Mouse (Mus musculus): ENCODE measurements around the gene Calhm4.
"Not testable (repeated sequence)": the region's sequence is repeated elsewhere in the genome, so short reads cannot be mapped to it uniquely, and the experiment has no call there.

The Calhm4 gene

DNA sequence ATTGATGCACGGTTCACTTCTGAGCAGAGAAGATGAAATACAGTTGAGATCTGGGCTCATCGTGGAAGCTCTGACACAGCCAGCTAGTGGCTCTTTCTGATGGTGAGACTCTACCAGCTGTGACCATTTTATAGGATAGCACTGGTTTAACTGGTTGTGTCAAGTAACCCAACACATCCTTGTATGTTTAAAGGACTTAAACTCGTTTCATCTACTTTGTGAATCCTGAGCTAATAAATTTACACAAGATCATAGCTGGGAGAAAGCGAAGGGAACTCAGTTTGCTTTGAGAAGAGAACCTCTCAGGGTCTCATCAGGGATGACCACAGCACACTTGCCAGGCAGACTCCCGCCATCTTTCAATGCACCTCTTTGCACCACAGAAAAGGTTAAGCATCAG, at the start of gene Calhm4:
Gene Calhm4 (minus strand): TSS at position 101 of the 400 bp plus-strand sequence.
- no peak for DNase-seq (ENCODE audit: low read depth)

GRCm38 (mm10) chr10:34091888-34092287, 47.8 kb upstream of the Calhm4 start:
- no peak for DNase-seq (ENCODE audit: low read depth)

GRCm38 (mm10) chr10:34090481-34090880, 46.4 kb upstream of the Calhm4 start:
- DNase-seq (ENCODE audit: low read depth): no peak

- no peak for DNase-seq (ENCODE audit: low read depth)
Measured at GRCm38 (mm10) chr10:34089517-34089916, 45.4 kb upstream of the Calhm4 start.

GRCm38 (mm10) chr10:34088515-34088914, 44.4 kb upstream of the Calhm4 start:
- DNase-seq (ENCODE audit: low read depth): no peak

DNA sequence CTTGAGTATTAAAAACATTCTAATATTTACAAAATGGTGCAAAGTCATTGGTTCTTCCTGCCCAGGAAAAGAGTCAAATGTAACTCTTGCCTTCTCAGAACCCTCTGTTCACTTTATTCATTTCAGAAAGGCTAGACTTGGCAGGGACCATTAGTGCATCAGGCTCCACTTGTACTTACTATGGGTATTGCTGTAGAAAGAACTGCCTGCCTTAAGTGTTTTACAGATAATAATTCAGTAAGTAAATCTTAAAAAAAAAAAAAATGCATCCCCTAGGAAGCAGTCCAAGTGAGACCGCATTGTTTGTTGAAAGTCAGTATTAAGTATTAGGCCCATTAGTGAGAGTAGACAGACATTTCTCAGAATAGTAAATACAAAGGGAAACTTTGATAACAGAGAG, 42.4 kb upstream of the Calhm4 start:
- DNase-seq (ENCODE audit: low read depth): no peak

- no peak for DNase-seq (ENCODE audit: low read depth)
Measured at GRCm38 (mm10) chr10:34074522-34075200, 30.6 kb upstream of the Calhm4 start.

- DNase-seq (ENCODE audit: low read depth): no peak
Measured at GRCm38 (mm10) chr10:34071650-34072049, 27.5 kb upstream of the Calhm4 start.

DNA sequence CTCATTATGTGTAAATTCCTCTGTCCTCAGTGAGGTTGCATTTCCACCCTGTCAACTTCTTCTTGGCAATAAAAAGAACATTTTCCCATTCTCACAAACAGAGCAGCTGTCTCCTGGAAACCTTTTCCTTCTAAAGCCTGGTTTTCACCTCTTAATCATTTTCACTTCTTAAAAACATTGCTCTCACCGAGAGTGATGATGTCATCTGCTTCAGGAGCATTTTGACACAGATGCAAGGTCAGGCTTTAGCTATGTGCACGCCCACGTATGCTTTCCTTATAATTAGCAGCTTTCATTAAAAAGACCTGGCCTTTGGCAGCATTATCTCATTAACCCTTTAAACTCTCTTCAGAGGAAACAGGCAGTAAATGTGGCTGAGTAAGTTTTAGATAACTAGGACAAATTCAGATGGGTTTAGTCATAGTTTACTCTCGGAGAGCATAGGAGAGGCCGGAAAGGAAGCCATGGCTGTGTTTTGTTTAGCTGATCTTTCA, 26.9 kb upstream of the Calhm4 start:
- DNase-seq (ENCODE audit: low read depth): no peak

DNA sequence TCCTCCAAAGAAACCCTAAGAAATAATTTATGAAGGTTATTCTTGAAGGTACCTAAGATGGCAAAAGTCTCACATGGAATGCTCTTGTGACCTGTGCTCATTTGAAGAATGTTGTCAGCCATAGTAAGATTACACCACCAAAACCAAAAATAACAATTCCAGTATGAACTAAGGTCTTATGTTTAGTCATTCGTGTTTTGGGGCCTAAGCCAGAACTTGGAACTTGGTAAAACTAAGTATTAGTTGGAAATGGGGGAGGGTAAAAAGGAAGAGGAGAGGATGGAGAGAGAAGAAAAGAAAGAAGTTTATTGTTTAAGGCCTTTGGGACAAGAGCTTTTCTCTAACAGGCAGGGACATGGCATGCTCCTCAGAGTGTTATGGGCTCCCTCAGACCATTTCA, 25.5 kb upstream of the Calhm4 start:
- no peak for DNase-seq (ENCODE audit: low read depth)

DNA sequence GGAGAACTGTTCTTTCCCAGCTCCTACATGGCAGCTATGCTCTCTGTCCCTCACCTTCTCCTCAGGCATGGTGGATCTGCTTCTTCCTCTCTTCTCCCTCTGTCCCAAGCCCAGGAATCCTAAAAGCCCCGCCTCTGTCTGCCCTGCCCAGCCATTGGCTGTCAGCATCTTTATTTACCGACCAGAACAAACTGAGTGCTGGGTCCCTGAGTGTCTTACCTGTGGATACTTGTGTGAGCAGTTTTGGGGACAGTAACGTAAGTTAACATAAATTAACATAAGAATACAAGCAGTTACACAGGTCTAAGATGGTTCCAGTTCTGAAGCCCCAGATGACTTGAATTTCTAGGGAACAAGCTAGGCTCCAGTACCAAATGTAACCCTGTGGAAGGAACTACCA, 22.5 kb upstream of the Calhm4 start:
- DNase-seq (ENCODE audit: low read depth): no peak

DNA sequence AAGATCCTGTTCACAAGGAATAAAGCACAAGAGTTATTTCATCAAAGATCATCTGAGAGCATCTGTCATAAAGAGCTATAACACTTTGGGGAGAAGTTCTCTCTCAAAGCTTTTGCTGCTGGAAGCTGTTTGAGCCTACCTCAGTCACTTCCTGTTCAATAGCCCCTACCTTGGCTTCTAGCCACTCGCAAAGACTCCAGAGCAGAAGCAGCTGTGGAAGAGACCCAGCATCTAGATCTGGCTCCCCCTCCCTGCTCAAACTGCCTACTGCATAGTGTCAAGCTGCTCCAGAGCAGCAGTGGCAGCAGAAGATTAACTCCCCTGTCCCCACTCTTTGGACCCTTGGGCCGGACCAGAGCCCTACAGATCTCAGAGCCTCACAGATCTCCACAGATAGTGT, 9.9 kb upstream of the Calhm4 start:
- DNase-seq (ENCODE audit: low read depth): no peak

GRCm38 (mm10) chr10:34037401-34037800, 6.7 kb downstream of the Calhm4 start, which contains the start of gene Trappc3l:
Gene Trappc3l (plus strand): TSS chr10:34037597.
- no peak for DNase-seq (ENCODE audit: low read depth)

GRCm38 (mm10) chr10:34036587-34036986, 7.5 kb downstream of the Calhm4 start:
- DNase-seq (ENCODE audit: low read depth): no peak

DNA sequence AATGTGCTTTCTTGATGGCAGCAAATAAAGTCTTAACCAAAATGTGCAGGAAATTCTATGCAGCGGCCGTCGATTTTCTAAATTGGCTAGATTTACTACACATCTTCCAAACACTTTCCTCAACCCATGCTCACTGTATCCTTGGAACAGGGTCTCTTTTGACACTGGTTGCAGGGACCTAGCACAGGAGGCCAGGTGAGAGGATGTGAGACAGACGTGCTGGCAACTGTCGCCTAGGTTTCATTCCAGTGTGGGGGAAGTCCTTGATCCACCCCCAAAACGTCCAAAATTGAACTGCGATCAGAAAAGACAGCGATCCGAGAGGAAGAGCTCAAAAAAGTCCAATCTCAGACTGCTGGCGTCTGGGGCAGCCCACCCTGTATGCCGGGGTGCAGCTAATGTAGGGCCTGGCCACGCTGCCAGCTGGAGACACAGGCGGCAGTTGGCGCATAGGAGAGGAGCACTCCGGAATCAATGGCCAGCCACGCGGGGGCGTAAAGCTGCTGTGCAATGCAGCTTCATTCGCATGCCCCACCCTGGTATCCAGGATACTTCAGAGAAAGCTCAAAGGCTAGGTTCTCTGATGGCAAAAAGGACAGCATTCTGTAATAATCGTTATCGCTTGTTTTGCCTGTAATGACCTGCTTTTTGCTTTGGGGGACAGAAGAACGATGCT, 10.3 kb downstream of the Calhm4 start:
- DNase-seq (ENCODE audit: low read depth): peak; percentile 51

GRCm38 (mm10) chr10:34030322-34030721, 13.8 kb downstream of the Calhm4 start:
- no peak for DNase-seq (ENCODE audit: low read depth)

- DNase-seq (ENCODE audit: low read depth): peak; percentile 84
Measured at GRCm38 (mm10) chr10:34019302-34020075, 24.6 kb downstream of the Calhm4 start, which contains the start of gene Rwdd1. Gene Rwdd1 (minus strand): TSS chr10:34019624.

- no peak for DNase-seq (ENCODE audit: low read depth)
Measured at GRCm38 (mm10) chr10:34018746-34019301, 25.3 kb downstream of the Calhm4 start.

- no peak for DNase-seq (ENCODE audit: low read depth)
Measured at GRCm38 (mm10) chr10:34013241-34013640, 30.9 kb downstream of the Calhm4 start.

- DNase-seq (ENCODE audit: low read depth): no peak
Measured at GRCm38 (mm10) chr10:34012581-34012980, 31.5 kb downstream of the Calhm4 start.

GRCm38 (mm10) chr10:33998397-33998796, 45.7 kb downstream of the Calhm4 start:
- DNase-seq (ENCODE audit: low read depth): no peak

DNA sequence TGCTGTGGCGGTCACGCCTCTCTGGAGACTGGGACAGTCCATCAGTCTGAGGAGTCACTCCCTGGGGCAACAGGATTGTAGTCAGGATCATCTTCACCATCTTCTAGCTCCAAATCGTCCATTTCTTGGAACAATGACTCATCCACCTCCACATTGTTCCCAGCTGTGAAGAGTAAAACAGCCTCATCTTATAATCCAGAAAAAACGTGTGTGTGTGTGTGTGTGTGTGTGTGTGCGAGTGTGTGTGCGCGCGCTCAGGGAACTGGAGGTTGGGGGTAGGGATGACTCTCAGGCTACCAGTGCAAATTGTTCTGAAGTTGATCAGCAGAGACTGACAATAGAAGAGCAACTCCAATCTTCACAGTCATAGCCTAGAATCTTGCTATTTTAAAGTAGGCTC, 47.4 kb downstream of the Calhm4 start:
- not testable (repeated sequence) for DNase-seq (ENCODE audit: low read depth)
